Comparison of ENCODE assay signal across 22 mouse cellular contexts in genomic region chr10:110204121-110204697, GRCm38 (mm10).
DNase-seq lines count a peak whose midpoint lies in the region; ATAC-seq lines count a peak whose summit lies in the region.
"Had no signal": no experiment of that assay in that cellular context is flagged by ENCODE, and none has a peak within 500 bp of the region (broad histone marks: within the 10 kb centered on the region; RNA-seq: fewer than 3 reads in every experiment).

No protein-coding gene starts in this region.

- no peaks in the 10 kb centered on the region for H3K9me3 ChIP-seq in midbrain, embryonic 11.5 days (ENCODE audit: control insufficient read depth, low read length)
- H3K9me3 ChIP-seq in midbrain, embryonic 14.5 days (ENCODE audit: control insufficient read depth, low read length): no peaks in the 10 kb centered on the region
- H3K9me3 ChIP-seq: embryonic facial prominence, embryonic 10.5 days; forebrain, embryonic 15.5 days; hindbrain, embryonic 10.5 days; kidney, embryonic 15.5 days; limb, embryonic 15.5 days; liver, embryonic 15.5 days had no signal

- H3K36me3 ChIP-seq in midbrain, embryonic 11.5 days (ENCODE audit: control insufficient read depth, insufficient read depth, low read length): no peaks in the 10 kb centered on the region
- no peaks in the 10 kb centered on the region for H3K36me3 ChIP-seq in midbrain, embryonic 14.5 days (ENCODE audit: control insufficient read depth, insufficient read depth, low read length)
- H3K36me3 ChIP-seq: embryonic facial prominence, embryonic 10.5 days; forebrain, embryonic 15.5 days; G1E; hindbrain, embryonic 10.5 days; kidney, embryonic 15.5 days; limb, embryonic 15.5 days; liver, embryonic 15.5 days had no signal

- peak; percentile 61 for DNase-seq in heart, adult 11 months
- no peak for DNase-seq in heart, postnatal 4 days
- DNase-seq in midbrain, embryonic 11.5 days (ENCODE audit: low spot score, missing footprints): peak; percentile 67
- DNase-seq in midbrain, embryonic 14.5 days: no peak
- DNase-seq in cerebellum, adult 8-10 months: peak; percentile 18
- DNase-seq in cerebellum, postnatal 36 days: peak; percentile 55 to 57
- no peak for DNase-seq in spleen, adult 12 weeks (ENCODE audit: low spot score)
- DNase-seq: gastrocnemius, postnatal 10 days; kidney, adult 11 months; kidney, postnatal 4 days; lung, postnatal 36 days; thymus, postnatal 14 days had no signal

- 85% methylated on average over 5 of the region's 5 CpGs for WGBS in midbrain, embryonic 11.5 days
- WGBS in midbrain, embryonic 14.5 days: 91% methylated on average over 5 of the region's 5 CpGs

- no peaks in the 10 kb centered on the region for H3K4me1 ChIP-seq in midbrain, embryonic 11.5 days (ENCODE audit: control insufficient read depth, insufficient read depth, low read length)
- no peaks in the 10 kb centered on the region for H3K4me1 ChIP-seq in midbrain, embryonic 14.5 days (ENCODE audit: control insufficient read depth, insufficient read depth, low read length)
- H3K4me1 ChIP-seq: embryonic facial prominence, embryonic 10.5 days; hindbrain, embryonic 10.5 days; kidney, embryonic 15.5 days; limb, embryonic 15.5 days; liver, embryonic 15.5 days had no signal

- H3K9ac ChIP-seq in midbrain, embryonic 11.5 days (ENCODE audit: low read length): no peak overlapping the region
- H3K9ac ChIP-seq in midbrain, embryonic 14.5 days (replicated peaks; ENCODE audit: low read length): no peak overlapping the region
- H3K9ac ChIP-seq: forebrain, embryonic 15.5 days; kidney, embryonic 15.5 days; limb, embryonic 15.5 days; liver, embryonic 15.5 days had no signal

- no peak overlapping the region for H3K4me2 ChIP-seq in midbrain, embryonic 11.5 days
- H3K4me2 ChIP-seq in midbrain, embryonic 14.5 days (ENCODE audit: low read length): no peak overlapping the region
- H3K4me2 ChIP-seq: forebrain, embryonic 15.5 days; heart, embryonic 11.5 days; kidney, embryonic 15.5 days; limb, embryonic 15.5 days; liver, embryonic 15.5 days had no signal

- no peak for ATAC-seq in midbrain, embryonic 11.5 days (ENCODE audit: low FRiP score)
- ATAC-seq in midbrain, embryonic 14.5 days (ENCODE audit: low FRiP score, low TSS enrichment): no peak
- ATAC-seq: forebrain, embryonic 15.5 days; Patski had no signal

- H3K4me3 ChIP-seq in midbrain, embryonic 11.5 days (ENCODE audit: low read depth, low read length): no peak overlapping the region
- no peak overlapping the region for H3K4me3 ChIP-seq in midbrain, embryonic 14.5 days (replicated peaks; ENCODE audit: low read depth, low read length)
- H3K4me3 ChIP-seq: embryonic facial prominence, embryonic 10.5 days; forebrain, embryonic 15.5 days; hindbrain, embryonic 10.5 days; kidney, embryonic 15.5 days; limb, embryonic 15.5 days; liver, embryonic 15.5 days had no signal

- no peak overlapping the region for H3K27ac ChIP-seq in midbrain, embryonic 11.5 days (ENCODE audit: low read depth, low read length)
- H3K27ac ChIP-seq in midbrain, embryonic 14.5 days (replicated peaks; ENCODE audit: low read depth, low read length): no peak overlapping the region
- H3K27ac ChIP-seq: embryonic facial prominence, embryonic 10.5 days; forebrain, embryonic 15.5 days; hindbrain, embryonic 10.5 days; kidney, embryonic 15.5 days; limb, embryonic 15.5 days; liver, embryonic 15.5 days had no signal

- no peaks in the 10 kb centered on the region for H3K27me3 ChIP-seq in midbrain, embryonic 11.5 days (ENCODE audit: control insufficient read depth, insufficient read depth, low read length)
- no peaks in the 10 kb centered on the region for H3K27me3 ChIP-seq in midbrain, embryonic 14.5 days (ENCODE audit: control insufficient read depth, insufficient read depth, low read length)
- H3K27me3 ChIP-seq: CH12.LX; forebrain, embryonic 15.5 days; kidney, embryonic 15.5 days; limb, embryonic 15.5 days; liver, embryonic 15.5 days; Patski had no signal

Comparison
In these comparisons a context has a peak if more than half of its experiments do, and no peak if none do; other contexts are left out.
1. DNase-seq: peak in heart, adult 11 months (single experiment), midbrain, embryonic 11.5 days (single experiment), cerebellum, adult 8-10 months (single experiment) and cerebellum, postnatal 36 days (2 of 2); none in heart, postnatal 4 days (single experiment), midbrain, embryonic 14.5 days (single experiment) and spleen, adult 12 weeks (single experiment).